Mouse (Mus musculus) heart, embryonic 13.5 days (tissue): ENCODE measurements around the gene Ulk4. TPM values are rescaled to one million over a fixed set of nuclear protein-coding genes. Genes with fewer than 3 reads are reported as not detected.

Experiments used
- microRNA-seq: library from miRNA; unstranded; fragments of <30 nt; microRNA quantifications from one replicate; pipeline ENCODE4, GENCODE M21; 2016
- polyA plus RNA-seq: library from polyadenylated mRNA; unstranded; fragments of >200 nt; fragmentation: Nextera tagmentation; extraction: Ambion mirVana; gene quantifications from 2 replicates; pipeline ENCODE4 v1.2.1, GENCODE M21; 2015

Ulk4 gene
- polyA plus RNA-seq, 1 experiment from 2014 or later, result 95.9 TPM

Small RNA genes lying within 50 kb of the gene (microRNA-seq; reads per million reads assigned to microRNA genes)
- gene Mir7090, result not detected

Other genes with a start within 250 kb of the Ulk4 start
- 30.4 and 32.2 TPM in 2 replicates for gene Trak1, start 20.3 kb upstream of the Ulk4 start, polyA plus RNA-seq
- gene Cck, start 218.5 kb upstream of the Ulk4 start, polyA plus RNA-seq, result 0.62 and 0.75 TPM in 2 replicates